26 mouse cellular contexts compared by ENCODE assay signal in genomic region chr2:74490186-74490585, GRCm38 (mm10).
DNase-seq lines count a peak whose midpoint lies in the region; ATAC-seq and TF ChIP-seq lines count a peak whose summit lies in the region.
"Had no signal": no experiment of that assay in that cellular context is flagged by ENCODE, and none has a peak within 500 bp of the region (broad histone marks: within the 10 kb centered on the region; RNA-seq: fewer than 3 reads in every experiment).

No protein-coding gene starts in this region.

- H3K4me2 ChIP-seq in hindbrain, embryonic 16.5 days (ENCODE audit: low read length), result no peak overlapping the region
- H3K4me2 ChIP-seq in hindbrain, embryonic 12.5 days (replicated peaks), result no peak overlapping the region
- H3K4me2 ChIP-seq in neural tube, embryonic 15.5 days, result no peak overlapping the region
- H3K4me2 ChIP-seq: embryonic facial prominence, embryonic 13.5 days; forebrain, embryonic 12.5 days; forebrain, embryonic 15.5 days; heart, embryonic 11.5 days had no signal

- peak overlapping the region; percentile 87; the same call in 1 of the 2 replicates for H3K27ac ChIP-seq in gastrocnemius, adult 2 months
- no peak overlapping the region for H3K27ac ChIP-seq in hindbrain, embryonic 16.5 days (ENCODE audit: low read depth, low read length)
- H3K27ac ChIP-seq in hindbrain, embryonic 12.5 days, result no peak overlapping the region
- 0 out of 2 replicates have a peak overlapping the region, but pooled peaks have one; percentile 10 for H3K27ac ChIP-seq in neural tube, embryonic 15.5 days (replicated peaks)
- H3K27ac ChIP-seq in cerebellum, adult 2 months (ENCODE audit: insufficient read depth, low read length), result no peak overlapping the region
- H3K27ac ChIP-seq: embryonic facial prominence, embryonic 10.5 days; embryonic facial prominence, embryonic 13.5 days; forebrain, embryonic 12.5 days; forebrain, embryonic 15.5 days had no signal

- no peak for TF ChIP-seq POLR2A in brain, embryonic 14.5 days (IDR thresholded peaks at IDR 0.05; ENCODE audit: borderline replicate concordance, extremely low read depth, insufficient read depth, insufficient read length, poor library complexity, severe bottlenecking)
- no peak for TF ChIP-seq POLR2A in cerebellum, adult 2 months (IDR thresholded peaks at IDR 0.05; ENCODE audit: borderline replicate concordance, insufficient read depth, low read length)

- H3K36me3 ChIP-seq in hindbrain, embryonic 16.5 days (ENCODE audit: control insufficient read depth, insufficient read depth, low read length), result no peaks in the 10 kb centered on the region
- no peaks in the 10 kb centered on the region for H3K36me3 ChIP-seq in hindbrain, embryonic 12.5 days
- H3K36me3 ChIP-seq in neural tube, embryonic 15.5 days, result no peaks in the 10 kb centered on the region
- H3K36me3 ChIP-seq: embryonic facial prominence, embryonic 10.5 days; embryonic facial prominence, embryonic 13.5 days; forebrain, embryonic 12.5 days; forebrain, embryonic 15.5 days; G1E had no signal

- H3K9ac ChIP-seq in hindbrain, embryonic 16.5 days (ENCODE audit: low read depth, low read length), result no peak overlapping the region
- no peak overlapping the region for H3K9ac ChIP-seq in hindbrain, embryonic 12.5 days
- H3K9ac ChIP-seq in neural tube, embryonic 15.5 days (replicated peaks), result no peak overlapping the region
- H3K9ac ChIP-seq: embryonic facial prominence, embryonic 13.5 days; forebrain, embryonic 12.5 days; forebrain, embryonic 15.5 days had no signal

- TF ChIP-seq CTCF in gastrocnemius, adult 2 months (IDR thresholded peaks at IDR 0.05), result no peak
- TF ChIP-seq CTCF in brain, embryonic 14.5 days (IDR thresholded peaks at IDR 0.05; ENCODE audit: borderline replicate concordance, extremely low read depth, insufficient read depth, insufficient read length), result no peak
- TF ChIP-seq CTCF in cerebellum, adult 2 months (IDR thresholded peaks at IDR 0.05; ENCODE audit: borderline replicate concordance, insufficient read depth, low read depth, low read length), result no peak

- peak overlapping the region; percentile 68 for H3K4me3 ChIP-seq in gastrocnemius, adult 2 months
- H3K4me3 ChIP-seq in hindbrain, embryonic 16.5 days (ENCODE audit: low read length), result no peak overlapping the region
- H3K4me3 ChIP-seq in hindbrain, embryonic 12.5 days, result no peak overlapping the region
- H3K4me3 ChIP-seq in neural tube, embryonic 15.5 days (replicated peaks), result no peak overlapping the region
- no peak overlapping the region for H3K4me3 ChIP-seq in cerebellum, adult 2 months (replicated peaks; ENCODE audit: insufficient read depth, low read depth, low read length)
- H3K4me3 ChIP-seq: embryonic facial prominence, embryonic 10.5 days; embryonic facial prominence, embryonic 13.5 days; erythroblast, embryonic 14.5 days; forebrain, embryonic 12.5 days; forebrain, embryonic 15.5 days had no signal

- H3K27me3 ChIP-seq in hindbrain, embryonic 16.5 days (replicated peaks; ENCODE audit: control insufficient read depth, insufficient read depth, low read length), result no peaks in the 10 kb centered on the region
- H3K27me3 ChIP-seq in hindbrain, embryonic 12.5 days, result no peaks in the 10 kb centered on the region
- no peaks in the 10 kb centered on the region for H3K27me3 ChIP-seq in neural tube, embryonic 15.5 days (replicated peaks)
- no peaks in the 10 kb centered on the region; the same call in 1 of the 2 replicates for H3K27me3 ChIP-seq in cerebellum, adult 2 months (ENCODE audit: control insufficient read depth, insufficient read depth, low read length)
- H3K27me3 ChIP-seq: CH12.LX; embryonic facial prominence, embryonic 13.5 days; forebrain, embryonic 12.5 days; forebrain, embryonic 15.5 days had no signal

- peak; percentile 34; the same call in 1 of the 2 replicates for ATAC-seq in hindbrain, embryonic 16.5 days
- ATAC-seq in hindbrain, embryonic 12.5 days (ENCODE audit: low FRiP score), result no peak
- ATAC-seq in neural tube, embryonic 15.5 days (ENCODE audit: low FRiP score), result peak; percentile 63
- ATAC-seq in CD4-positive, CD25-positive, alpha-beta regulatory T cell, adult 4 months, result no peak
- ATAC-seq: forebrain, embryonic 15.5 days; Patski had no signal

- H3K9me3 ChIP-seq in hindbrain, embryonic 16.5 days (ENCODE audit: control insufficient read depth, low read length), result no peaks in the 10 kb centered on the region
- no peaks in the 10 kb centered on the region for H3K9me3 ChIP-seq in hindbrain, embryonic 12.5 days (replicated peaks)
- no peaks in the 10 kb centered on the region for H3K9me3 ChIP-seq in neural tube, embryonic 15.5 days (replicated peaks)
- H3K9me3 ChIP-seq: embryonic facial prominence, embryonic 10.5 days; embryonic facial prominence, embryonic 13.5 days; forebrain, embryonic 12.5 days; forebrain, embryonic 15.5 days; G1E had no signal

- intact Hi-C loops in gastrocnemius, adult 2 months (cut with DNase I), result loop anchor here (5.0 kb wide), 1 partner anchor 128 kb away; no protein-coding TSS in a partner anchor
- intact Hi-C loops in gastrocnemius, postnatal 36 days (cut with DNase I), result no loop called here

- 57% methylated on average over 1 of the region's 1 CpGs for WGBS in hindbrain, embryonic 16.5 days
- 65% methylated on average over 1 of the region's 1 CpGs for WGBS in hindbrain, embryonic 12.5 days
- WGBS in neural tube, embryonic 15.5 days, result 36% methylated on average over 1 of the region's 1 CpGs
- WGBS in cerebellum, adult 2 months, result 96% methylated on average over 1 of the region's 1 CpGs

- no peaks in the 10 kb centered on the region for H3K4me1 ChIP-seq in hindbrain, embryonic 16.5 days (ENCODE audit: control insufficient read depth, insufficient read depth, low read depth, low read length)
- peaks cover 10% of the 10 kb centered on the region; the same call in 1 of the 2 replicates for H3K4me1 ChIP-seq in hindbrain, embryonic 12.5 days
- peaks cover 21% of the 10 kb centered on the region for H3K4me1 ChIP-seq in neural tube, embryonic 15.5 days
- no peaks in the 10 kb centered on the region; the same call in 1 of the 2 replicates for H3K4me1 ChIP-seq in cerebellum, adult 2 months (ENCODE audit: control insufficient read depth, insufficient read depth, low read length)

- no peak for DNase-seq in gastrocnemius, adult 2 months
- no peak for DNase-seq in gastrocnemius, postnatal 36 days
- peak; percentile 38 for DNase-seq in brain, embryonic 14.5 days (ENCODE audit: low read depth)
- no peak for DNase-seq in cerebellum, adult 2 months
- DNase-seq: adrenal gland, postnatal 10 days; adrenal gland, postnatal 36 days; cerebellum, adult 11 months; cerebellum, adult 8-10 months; cerebellum, postnatal 10 days; cerebellum, postnatal 36 days; embryo, embryonic 11 days; gastrocnemius, postnatal 10 days; heart, adult 11 months had no signal

Comparison
In these comparisons a context has a peak if more than half of its experiments do, and no peak if none do; other contexts are left out.
1. ATAC-seq: peak in hindbrain, embryonic 16.5 days (single experiment) and neural tube, embryonic 15.5 days (single experiment); none in hindbrain, embryonic 12.5 days (single experiment) and CD4-positive, CD25-positive, alpha-beta regulatory T cell, adult 4 months (single experiment).
2. H3K27ac ChIP-seq: peak in gastrocnemius, adult 2 months (single experiment) and neural tube, embryonic 15.5 days (single experiment); none in hindbrain, embryonic 16.5 days (single experiment), hindbrain, embryonic 12.5 days (single experiment) and cerebellum, adult 2 months (single experiment).